Mouse (Mus musculus): Measurements from ENCODE around the gene Pigk. TPM values are rescaled to one million over a fixed set of nuclear protein-coding genes. Genes with fewer than 3 reads are reported as not detected.

Pigk gene
- polyA plus RNA-seq, 1 experiment from 2014 or later, result 59.6 TPM

DNA sequence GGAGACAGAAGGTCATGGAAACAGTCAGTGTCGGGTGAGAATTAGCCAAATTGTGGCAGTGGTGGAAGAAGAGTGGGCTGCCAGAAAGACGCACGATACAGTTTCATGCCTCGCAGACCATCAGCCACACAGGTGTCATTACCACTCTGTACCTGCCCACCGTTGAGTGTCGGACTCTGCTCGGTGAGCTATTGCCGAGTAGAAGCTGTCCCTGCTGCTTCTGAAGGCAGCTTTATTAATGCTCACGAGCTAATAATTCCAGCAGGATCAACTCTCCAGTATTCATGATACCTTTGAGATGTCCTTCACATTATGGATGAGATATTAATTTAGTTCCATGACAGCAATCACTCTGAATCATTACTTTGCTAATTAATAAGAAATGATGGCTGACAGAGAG is 118.1 kb downstream of the Pigk start:
- H3K27ac ChIP-seq (ENCODE audit: low read length), result no peak overlapping the region
- no peaks in the 10 kb centered on the region for H3K4me1 ChIP-seq (ENCODE audit: control insufficient read depth, insufficient read depth, low read length)
- WGBS, result 82% methylated on average over 9 of the region's 9 CpGs
- H3K9me3 ChIP-seq (replicated peaks; ENCODE audit: control insufficient read depth, low read length, poor library complexity, severe bottlenecking), result no peaks in the 10 kb centered on the region
- no peak overlapping the region for H3K4me2 ChIP-seq (ENCODE audit: low read length)
- H3K36me3 ChIP-seq (ENCODE audit: control insufficient read depth, insufficient read depth, low read length), result peaks cover 7% of the 10 kb centered on the region; the same call in 1 of the 2 replicates
- no peak for ATAC-seq
- no peak overlapping the region for H3K9ac ChIP-seq (ENCODE audit: low read depth, low read length)
- no peak overlapping the region for H3K4me3 ChIP-seq (ENCODE audit: low read depth, low read length)
- no peaks in the 10 kb centered on the region for H3K27me3 ChIP-seq (ENCODE audit: control insufficient read depth, insufficient read depth, low read depth, low read length)

DNA sequence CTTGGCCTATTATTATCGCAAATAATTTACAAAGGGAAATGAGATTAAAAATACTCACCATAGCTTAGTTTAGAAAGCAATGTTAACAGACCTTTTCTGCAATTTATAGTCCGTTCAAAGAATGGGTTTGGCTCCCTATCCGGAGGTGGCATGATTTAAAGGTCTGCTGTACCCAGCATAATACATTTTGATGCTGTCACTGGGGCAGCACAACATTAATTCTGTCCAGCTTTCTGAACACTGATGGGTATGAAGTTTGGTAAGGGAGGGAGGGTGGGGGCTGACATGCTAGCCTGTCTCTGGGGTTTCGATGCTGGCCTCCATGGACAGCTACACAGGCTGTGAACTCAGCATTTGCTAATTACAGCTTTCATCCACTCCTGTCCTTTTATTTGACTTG is 118.5 kb downstream of the Pigk start:
- Histone ChIP-seq H3K27ac (ENCODE audit: low read length) (no peak overlapping the region), H3K36me3 (ENCODE audit: control insufficient read depth, insufficient read depth, low read length) (peaks cover 7% of the 10 kb centered on the region; the same call in 1 of the 2 replicates), H3K9ac (ENCODE audit: low read depth, low read length) (no peak overlapping the region), H3K9me3 (replicated peaks; ENCODE audit: control insufficient read depth, low read length, poor library complexity, severe bottlenecking) (no peaks in the 10 kb centered on the region), H3K4me2 (ENCODE audit: low read length) (no peak overlapping the region), H3K4me1 (ENCODE audit: control insufficient read depth, insufficient read depth, low read length) (no peaks in the 10 kb centered on the region), H3K27me3 (ENCODE audit: control insufficient read depth, insufficient read depth, low read depth, low read length) (no peaks in the 10 kb centered on the region), H3K4me3 (ENCODE audit: low read depth, low read length) (no peak overlapping the region)
- no peak for ATAC-seq
- WGBS, result 82% methylated on average over 4 of the region's 4 CpGs

DNA sequence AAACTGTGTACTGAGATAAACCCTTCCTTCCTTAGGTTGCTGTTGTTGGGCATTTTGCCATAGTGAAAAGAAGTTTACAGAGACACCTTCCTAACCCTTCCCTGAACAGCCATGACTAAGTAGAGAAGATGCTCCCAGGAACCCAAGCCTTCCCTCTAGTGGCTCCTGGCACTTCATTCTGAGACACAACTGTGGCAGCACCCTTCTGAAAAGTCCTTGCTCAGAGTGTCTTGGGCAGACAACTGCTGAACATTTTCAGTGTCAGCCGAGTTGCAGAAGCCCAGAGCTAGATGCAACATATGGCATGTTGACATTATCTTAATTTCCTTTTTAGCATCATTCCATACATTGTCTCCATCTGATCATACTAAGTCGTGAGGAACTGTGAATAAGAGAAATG is 123.5 kb downstream of the Pigk start:
- Histone ChIP-seq H3K9me3 (replicated peaks; ENCODE audit: control insufficient read depth, low read length, poor library complexity, severe bottlenecking) (no peaks in the 10 kb centered on the region), H3K4me3 (ENCODE audit: low read depth, low read length) (no peak overlapping the region), H3K27me3 (ENCODE audit: control insufficient read depth, insufficient read depth, low read depth, low read length) (no peaks in the 10 kb centered on the region), H3K9ac (ENCODE audit: low read depth, low read length) (no peak overlapping the region), H3K4me1 (ENCODE audit: control insufficient read depth, insufficient read depth, low read length) (peaks cover 2% of the 10 kb centered on the region; the same call in 1 of the 2 replicates), H3K27ac (ENCODE audit: low read length) (no peak overlapping the region), H3K4me2 (ENCODE audit: low read length) (no peak overlapping the region), H3K36me3 (ENCODE audit: control insufficient read depth, insufficient read depth, low read length) (peaks cover 7% of the 10 kb centered on the region; the same call in 1 of the 2 replicates)
- 79% methylated on average over 2 of the region's 2 CpGs for WGBS
- ATAC-seq, result no peak

DNA sequence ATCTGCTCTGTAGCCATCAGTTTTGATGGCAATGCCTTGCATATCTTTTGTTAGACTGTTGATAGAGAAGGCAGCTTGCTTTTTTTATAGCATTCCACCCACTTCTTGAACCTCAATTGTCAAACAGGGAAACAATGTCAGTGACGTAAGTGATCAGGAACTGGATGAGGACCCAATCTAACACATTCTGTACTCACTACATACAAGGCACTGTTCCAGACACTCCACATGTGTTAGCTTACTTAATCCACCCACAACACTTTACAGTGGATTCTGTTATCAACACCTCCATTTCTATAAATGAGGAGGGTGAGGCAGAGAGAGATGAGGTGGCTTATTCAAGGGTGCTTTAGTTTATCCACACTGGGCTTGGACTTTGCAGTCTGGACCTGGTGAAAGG is 124.0 kb downstream of the Pigk start:
- Histone ChIP-seq H3K4me2 (ENCODE audit: low read length) (no peak overlapping the region), H3K4me3 (ENCODE audit: low read depth, low read length) (no peak overlapping the region), H3K27me3 (ENCODE audit: control insufficient read depth, insufficient read depth, low read depth, low read length) (no peaks in the 10 kb centered on the region), H3K9me3 (replicated peaks; ENCODE audit: control insufficient read depth, low read length, poor library complexity, severe bottlenecking) (no peaks in the 10 kb centered on the region), H3K9ac (ENCODE audit: low read depth, low read length) (no peak overlapping the region), H3K27ac (ENCODE audit: low read length) (no peak overlapping the region), H3K36me3 (ENCODE audit: control insufficient read depth, insufficient read depth, low read length) (peaks cover 7% of the 10 kb centered on the region; the same call in 1 of the 2 replicates), H3K4me1 (ENCODE audit: control insufficient read depth, insufficient read depth, low read length) (peaks cover 3% of the 10 kb centered on the region; the same call in 1 of the 2 replicates)
- WGBS, result 86% methylated on average over 1 of the region's 1 CpGs
- no peak for ATAC-seq

DNA sequence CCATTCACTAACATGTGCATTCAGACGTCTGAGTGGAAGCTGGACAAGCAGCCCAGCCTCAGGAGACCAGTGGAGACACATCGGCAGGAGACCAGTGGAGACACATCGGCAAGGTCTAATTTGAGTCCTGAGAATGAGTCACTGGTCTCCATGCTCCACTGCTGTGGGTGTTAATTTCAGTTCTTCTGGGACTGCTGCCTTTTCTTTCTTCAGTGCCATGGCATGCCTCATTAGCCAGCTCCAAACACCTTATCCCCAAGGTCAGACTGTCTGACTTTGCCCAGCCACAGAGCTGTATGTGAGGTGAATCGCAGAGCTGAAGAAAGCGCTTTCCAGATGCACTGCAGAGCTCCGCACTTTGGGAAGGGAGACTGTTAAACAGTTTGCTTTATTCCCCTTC is 127.4 kb downstream of the Pigk start:
- WGBS, result 72% methylated on average over 6 of the region's 6 CpGs
- Histone ChIP-seq H3K27me3 (ENCODE audit: control insufficient read depth, insufficient read depth, low read depth, low read length) (no peaks in the 10 kb centered on the region), H3K36me3 (ENCODE audit: control insufficient read depth, insufficient read depth, low read length) (no peaks in the 10 kb centered on the region), H3K4me3 (ENCODE audit: low read depth, low read length) (no peak overlapping the region), H3K4me2 (ENCODE audit: low read length) (no peak overlapping the region), H3K9me3 (replicated peaks; ENCODE audit: control insufficient read depth, low read length, poor library complexity, severe bottlenecking) (no peaks in the 10 kb centered on the region), H3K4me1 (ENCODE audit: control insufficient read depth, insufficient read depth, low read length) (peaks cover 3% of the 10 kb centered on the region; the same call in 1 of the 2 replicates), H3K27ac (ENCODE audit: low read length) (no peak overlapping the region), H3K9ac (ENCODE audit: low read depth, low read length) (no peak overlapping the region)
- ATAC-seq, result no peak

DNA sequence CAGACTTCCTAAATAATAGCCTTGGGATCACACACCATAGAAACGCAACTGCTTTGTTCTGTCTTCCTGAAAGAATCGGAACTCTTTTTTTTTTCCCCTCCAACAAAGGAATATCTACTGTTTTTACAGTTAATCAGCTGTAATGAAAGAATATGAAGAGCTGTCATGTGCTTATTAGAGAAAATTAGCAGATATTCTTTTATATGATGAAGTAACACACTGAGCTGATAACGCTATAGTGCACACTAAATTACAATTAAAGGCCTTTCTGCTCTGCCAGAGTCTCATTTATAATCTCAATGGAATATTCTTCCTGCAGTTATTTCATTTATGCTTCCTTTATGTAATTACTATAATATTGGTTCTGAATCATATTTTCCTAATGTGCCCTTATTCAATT is 128.7 kb downstream of the Pigk start:
- Histone ChIP-seq H3K9ac (ENCODE audit: low read depth, low read length) (no peak overlapping the region), H3K27ac (ENCODE audit: low read length) (no peak overlapping the region), H3K36me3 (ENCODE audit: control insufficient read depth, insufficient read depth, low read length) (no peaks in the 10 kb centered on the region), H3K4me2 (ENCODE audit: low read length) (no peak overlapping the region), H3K27me3 (ENCODE audit: control insufficient read depth, insufficient read depth, low read depth, low read length) (no peaks in the 10 kb centered on the region), H3K4me1 (ENCODE audit: control insufficient read depth, insufficient read depth, low read length) (peaks cover 3% of the 10 kb centered on the region; the same call in 1 of the 2 replicates), H3K4me3 (ENCODE audit: low read depth, low read length) (no peak overlapping the region), H3K9me3 (replicated peaks; ENCODE audit: control insufficient read depth, low read length, poor library complexity, severe bottlenecking) (no peaks in the 10 kb centered on the region)
- ATAC-seq, result no peak
- WGBS, result 53% methylated on average over 3 of the region's 3 CpGs

DNA sequence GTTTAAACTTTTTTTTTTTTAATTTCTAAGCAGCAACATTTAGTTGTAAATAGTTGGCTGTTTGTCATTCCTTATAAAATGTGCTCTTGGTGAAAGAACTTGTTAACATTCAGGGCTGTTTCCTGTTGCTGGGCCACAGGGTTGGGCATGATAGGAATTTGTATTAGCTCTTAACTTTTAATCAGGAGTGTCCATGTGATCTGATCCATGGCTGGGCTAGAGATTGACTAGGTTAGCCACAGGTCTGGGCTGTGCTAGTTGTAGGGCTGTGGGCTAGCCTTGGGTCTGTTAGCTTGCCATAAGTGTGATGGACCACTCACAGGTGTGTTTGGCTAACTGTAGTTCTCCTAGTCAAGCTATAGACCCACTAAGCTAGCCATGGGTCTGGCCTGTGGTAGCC is 130.0 kb downstream of the Pigk start:
- ATAC-seq, result no peak
- no peaks in the 10 kb centered on the region for H3K9me3 ChIP-seq (replicated peaks; ENCODE audit: control insufficient read depth, low read length, poor library complexity, severe bottlenecking)
- H3K36me3 ChIP-seq (ENCODE audit: control insufficient read depth, insufficient read depth, low read length), result no peaks in the 10 kb centered on the region
- no peak overlapping the region for H3K4me3 ChIP-seq (ENCODE audit: low read depth, low read length)
- no peaks in the 10 kb centered on the region for H3K27me3 ChIP-seq (ENCODE audit: control insufficient read depth, insufficient read depth, low read depth, low read length)
- no peak overlapping the region for H3K4me2 ChIP-seq (ENCODE audit: low read length)
- no peak overlapping the region for H3K9ac ChIP-seq (ENCODE audit: low read depth, low read length)
- no peak overlapping the region for H3K27ac ChIP-seq (ENCODE audit: low read length)
- H3K4me1 ChIP-seq (ENCODE audit: control insufficient read depth, insufficient read depth, low read length), result peaks cover 3% of the 10 kb centered on the region; the same call in 1 of the 2 replicates

DNA sequence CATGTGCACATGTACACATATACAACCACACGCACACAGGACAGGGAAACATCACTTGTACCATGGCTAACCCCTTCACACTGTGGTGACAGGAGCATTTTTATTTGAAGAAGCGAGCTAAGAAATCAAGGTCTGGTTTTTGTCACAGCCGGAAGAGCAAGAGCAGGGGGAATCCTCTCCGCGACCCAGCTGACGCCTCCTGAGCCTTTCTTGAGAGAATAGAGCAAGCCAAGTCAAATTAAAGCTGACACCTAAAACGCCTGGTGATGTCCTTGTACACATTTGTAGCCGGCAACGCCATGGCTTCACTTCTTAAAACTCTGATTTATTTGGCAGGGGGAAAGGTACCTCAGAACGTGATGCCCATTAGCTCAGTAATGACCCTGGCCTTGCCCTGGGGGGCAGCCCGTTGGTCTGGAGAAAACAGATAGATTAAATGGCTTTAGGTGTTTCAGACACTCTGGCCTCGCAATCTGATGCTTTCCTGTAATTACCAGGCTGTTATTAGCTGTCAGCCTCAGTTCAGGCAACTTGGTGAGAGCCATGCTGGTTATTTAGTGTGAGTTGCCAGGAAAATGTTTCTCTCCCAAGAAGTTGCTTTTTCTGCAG is 141.2 kb downstream of the Pigk start:
- H3K36me3 ChIP-seq (ENCODE audit: control insufficient read depth, insufficient read depth, low read length), result no peaks in the 10 kb centered on the region
- peak overlapping the region; percentile 5; the same call in 1 of the 2 replicates for H3K27ac ChIP-seq (ENCODE audit: low read length)
- H3K9ac ChIP-seq (ENCODE audit: low read depth, low read length), result no peak overlapping the region
- H3K27me3 ChIP-seq (ENCODE audit: control insufficient read depth, insufficient read depth, low read depth, low read length), result no peaks in the 10 kb centered on the region
- no peaks in the 10 kb centered on the region for H3K9me3 ChIP-seq (replicated peaks; ENCODE audit: control insufficient read depth, low read length, poor library complexity, severe bottlenecking)
- WGBS, result 44% methylated on average over 12 of the region's 12 CpGs
- peaks cover 16% of the 10 kb centered on the region for H3K4me1 ChIP-seq (ENCODE audit: control insufficient read depth, insufficient read depth, low read length)
- no peak overlapping the region for H3K4me2 ChIP-seq (ENCODE audit: low read length)
- 0 out of 2 replicates have a peak, but pooled peaks have one; percentile 8 for ATAC-seq
- H3K4me3 ChIP-seq (ENCODE audit: low read depth, low read length), result no peak overlapping the region

DNA sequence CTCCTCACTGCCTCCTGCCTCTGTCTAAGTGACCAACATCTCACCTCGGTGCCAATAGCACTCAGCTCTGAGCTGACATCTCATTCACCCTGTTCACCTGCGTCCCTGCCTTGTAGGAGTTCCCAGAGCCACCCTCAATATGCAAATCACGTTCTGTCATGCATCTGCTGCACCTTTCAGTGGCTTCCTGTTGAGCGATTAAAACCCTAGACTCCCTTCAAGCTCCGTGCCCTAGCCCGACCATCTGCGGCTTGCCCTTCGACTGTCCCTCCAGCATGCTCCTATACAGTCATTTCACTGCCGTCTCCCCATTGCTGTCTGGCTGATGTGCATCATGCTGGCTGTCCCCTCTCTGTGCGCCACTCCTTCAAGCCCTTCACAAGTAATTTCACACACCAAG is 142.2 kb downstream of the Pigk start:
- Histone ChIP-seq H3K9ac (ENCODE audit: low read depth, low read length) (no peak overlapping the region), H3K27ac (ENCODE audit: low read length) (no peak overlapping the region), H3K9me3 (replicated peaks; ENCODE audit: control insufficient read depth, low read length, poor library complexity, severe bottlenecking) (no peaks in the 10 kb centered on the region), H3K36me3 (ENCODE audit: control insufficient read depth, insufficient read depth, low read length) (no peaks in the 10 kb centered on the region), H3K27me3 (ENCODE audit: control insufficient read depth, insufficient read depth, low read depth, low read length) (no peaks in the 10 kb centered on the region), H3K4me2 (ENCODE audit: low read length) (no peak overlapping the region), H3K4me1 (ENCODE audit: control insufficient read depth, insufficient read depth, low read length) (peaks cover 16% of the 10 kb centered on the region), H3K4me3 (ENCODE audit: low read depth, low read length) (no peak overlapping the region)
- WGBS, result 49% methylated on average over 10 of the region's 10 CpGs
- no peak for ATAC-seq

Data from midbrain, embryonic 16.5 days (tissue).